Mouse (Mus musculus) right cerebral cortex, adult 18-20 months (tissue): ENCODE measurements at regions not wholly inside any gene's neighbourhood (a gene's known extent, or its start where the extent isn't known, plus 50 kb on each side); places are given as distances from the start of the nearest gene placed in this dataset.
A peak's percentile ranks its signal among the peaks of the same experiment; 100 is the strongest.
"Not testable (repeated sequence)": the region's sequence is repeated elsewhere in the genome, so short reads cannot be mapped to it uniquely, and the experiment has no call there.

Experiments used
- DNase-seq: peaks from one replicate; pipeline ENCODE4 v3.0.0; 2022; ENCODE audit warnings: mixed read lengths

GRCm38 (mm10) chr3:57970614-57971013 is 122.7 kb upstream of the Pfn2 start:
- not testable (repeated sequence) for DNase-seq

- peak; percentile 10 for DNase-seq
Observed at GRCm38 (mm10) chr3:57972469-57973245, 124.8 kb upstream of the Pfn2 start.

- DNase-seq, result no peak
Observed at GRCm38 (mm10) chr3:57973546-57973945, 125.7 kb upstream of the Pfn2 start.

- no peak for DNase-seq
Observed at GRCm38 (mm10) chr3:57975379-57975778, 127.5 kb upstream of the Pfn2 start.

- DNase-seq, result peak; percentile 51
Observed at GRCm38 (mm10) chr3:57976640-57977229, 128.9 kb upstream of the Pfn2 start.

- no peak for DNase-seq
Observed at GRCm38 (mm10) chr3:57988175-57988574, 140.3 kb upstream of the Pfn2 start.

- DNase-seq, result no peak
Observed at GRCm38 (mm10) chr3:57990738-57991137, 142.9 kb upstream of the Pfn2 start.

- peak; percentile 72 for DNase-seq
Observed at GRCm38 (mm10) chr3:57998121-57999102, 150.5 kb upstream of the Pfn2 start.

- no peak for DNase-seq
Observed at GRCm38 (mm10) chr3:58002792-58003574, 155.1 kb upstream of the Pfn2 start.

GRCm38 (mm10) chr3:58024750-58025392 is 177.0 kb upstream of the Pfn2 start:
- DNase-seq, result no peak

GRCm38 (mm10) chr3:58049618-58050017 is 201.7 kb upstream of the Pfn2 start:
- no peak for DNase-seq

GRCm38 (mm10) chr3:58054726-58055125 is 206.8 kb upstream of the Pfn2 start:
- DNase-seq, result no peak

GRCm38 (mm10) chr3:58055181-58055580 is 207.3 kb upstream of the Pfn2 start:
- no peak for DNase-seq

GRCm38 (mm10) chr3:58056191-58057063 is 208.5 kb upstream of the Pfn2 start:
- no peak for DNase-seq

GRCm38 (mm10) chr3:58057064-58057396 is 209.2 kb upstream of the Pfn2 start:
- DNase-seq, result no peak

GRCm38 (mm10) chr3:58058134-58058533 is 210.3 kb upstream of the Pfn2 start:
- DNase-seq, result no peak

GRCm38 (mm10) chr3:58063852-58064549 is 216.1 kb upstream of the Pfn2 start:
- DNase-seq, result no peak

- DNase-seq, result no peak
Observed at GRCm38 (mm10) chr3:58071574-58071973, 223.7 kb upstream of the Pfn2 start.

GRCm38 (mm10) chr3:58072230-58072839 is 224.5 kb upstream of the Pfn2 start:
- DNase-seq, result no peak
